Mouse (Mus musculus): Measurements from ENCODE around the gene Izumo1. TPM values are rescaled to one million over a fixed set of nuclear protein-coding genes. Genes with fewer than 3 reads are reported as not detected.
A peak's percentile ranks its signal among the peaks of the same experiment; 100 is the strongest.
"Not testable (repeated sequence)": the region's sequence is repeated elsewhere in the genome, so short reads cannot be mapped to it uniquely, and the experiment has no call there.

The Izumo1 gene
- polyA plus RNA-seq, 1 experiment = 0.10 TPM

- no peak for DNase-seq (ENCODE audit: extremely low spot score in 1 of 2, low spot score in 1 of 2)
These were observed 19.9 kb downstream of the Izumo1 start for GRCm38 (mm10) chr7:45641391-45642040.

- no peak for DNase-seq (ENCODE audit: extremely low spot score in 1 of 2, low spot score in 1 of 2)
These were observed 20.5 kb downstream of the Izumo1 start for GRCm38 (mm10) chr7:45642083-45642482.

GRCm38 (mm10) chr7:45642503-45643255 is 21.1 kb downstream of the Izumo1 start:
- no peak for DNase-seq (ENCODE audit: extremely low spot score in 1 of 2, low spot score in 1 of 2)

GRCm38 (mm10) chr7:45643441-45644178 is 22.0 kb downstream of the Izumo1 start:
- DNase-seq (ENCODE audit: extremely low spot score in 1 of 2, low spot score in 1 of 2) = peak; percentile 93 to 94

- DNase-seq (ENCODE audit: extremely low spot score in 1 of 2, low spot score in 1 of 2) = peak; percentile 77 to 80
These were observed 22.6 kb downstream of the Izumo1 start for GRCm38 (mm10) chr7:45644183-45644582.

- no peak for DNase-seq (ENCODE audit: extremely low spot score in 1 of 2, low spot score in 1 of 2)
These were observed 23.4 kb downstream of the Izumo1 start for GRCm38 (mm10) chr7:45644872-45645590.

- DNase-seq (ENCODE audit: extremely low spot score in 1 of 2, low spot score in 1 of 2) = no peak
These were observed 24.0 kb downstream of the Izumo1 start for GRCm38 (mm10) chr7:45645591-45645971.

- no peak for DNase-seq (ENCODE audit: extremely low spot score in 1 of 2, low spot score in 1 of 2)
These were observed 25.1 kb downstream of the Izumo1 start for GRCm38 (mm10) chr7:45646671-45647070.

- DNase-seq (ENCODE audit: extremely low spot score in 1 of 2, low spot score in 1 of 2) = no peak
These were observed 27.7 kb downstream of the Izumo1 start for GRCm38 (mm10) chr7:45649351-45649750.

- not testable (repeated sequence) for DNase-seq (ENCODE audit: extremely low spot score in 1 of 2, low spot score in 1 of 2)
These were observed 28.9 kb downstream of the Izumo1 start for GRCm38 (mm10) chr7:45650484-45650883.

GRCm38 (mm10) chr7:45654424-45655047 is 32.9 kb downstream of the Izumo1 start:
- no peak for DNase-seq (ENCODE audit: extremely low spot score in 1 of 2, low spot score in 1 of 2)

- DNase-seq (ENCODE audit: extremely low spot score in 1 of 2, low spot score in 1 of 2) = no peak
These were observed 39.3 kb downstream of the Izumo1 start for GRCm38 (mm10) chr7:45660746-45661478.

GRCm38 (mm10) chr7:45661702-45662101 is 40.1 kb downstream of the Izumo1 start:
- DNase-seq (ENCODE audit: extremely low spot score in 1 of 2, low spot score in 1 of 2) = not testable (repeated sequence)

- no peak for DNase-seq (ENCODE audit: extremely low spot score in 1 of 2, low spot score in 1 of 2)
These were observed 43.9 kb downstream of the Izumo1 start for GRCm38 (mm10) chr7:45665303-45666138.

- no peak for DNase-seq (ENCODE audit: extremely low spot score in 1 of 2, low spot score in 1 of 2)
These were observed 44.5 kb downstream of the Izumo1 start, which contains the start of gene Fut2 for GRCm38 (mm10) chr7:45666161-45666560. Gene Fut2 (minus strand): TSS chr7:45666394.

- no peak for DNase-seq (ENCODE audit: extremely low spot score in 1 of 2, low spot score in 1 of 2)
These were observed 46.1 kb downstream of the Izumo1 start for GRCm38 (mm10) chr7:45667761-45668160.

GRCm38 (mm10) chr7:45668921-45669320 is 47.3 kb downstream of the Izumo1 start:
- no peak for DNase-seq (ENCODE audit: extremely low spot score in 1 of 2, low spot score in 1 of 2)

GRCm38 (mm10) chr7:45677627-45678295 is 56.1 kb downstream of the Izumo1 start:
- DNase-seq (ENCODE audit: extremely low spot score in 1 of 2, low spot score in 1 of 2) = no peak
